Mouse (Mus musculus) B cell, adult 2 months (primary cell): ENCODE data around the gene Dusp18.

Experiments
- DNase-seq, 2 experiments: peaks; one replicate each; pipeline ENCODE4 v3.0.0; 2022

The Dusp18 gene

GRCm38 (mm10) chr11:3894406-3895281 lies at the start of gene Dusp18, which contains the start of gene 4921536K21Rik:
Gene Dusp18 (plus strand): TSS chr11:3895240.
Gene 4921536K21Rik (minus strand): TSS chr11:3895098.
- peak; percentile 97 to 98 for DNase-seq

DNA sequence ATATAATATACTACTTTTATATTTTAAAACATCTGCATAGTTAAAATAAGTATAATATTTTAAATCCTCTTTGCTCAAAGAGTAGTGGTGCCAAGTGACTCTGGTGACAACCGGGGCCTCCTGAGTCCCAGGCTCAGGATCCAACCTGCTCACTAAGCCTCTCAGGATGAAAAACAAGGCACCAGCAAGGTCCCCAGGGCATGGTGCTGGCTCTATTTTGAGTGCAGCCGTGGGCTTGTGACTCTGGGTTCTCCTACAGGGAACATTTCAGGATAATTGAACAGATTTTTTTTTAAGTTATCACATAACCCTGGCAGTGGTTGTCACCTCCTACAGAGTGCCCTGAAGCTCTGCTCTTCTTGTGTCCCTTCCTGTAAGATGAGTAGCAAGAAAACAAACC lies 48.7 kb upstream of the Dusp18 start:
- no peak for DNase-seq

GRCm38 (mm10) chr11:3849469-3850314 lies 45.3 kb upstream of the Dusp18 start:
- DNase-seq: no peak

GRCm38 (mm10) chr11:3850315-3850614 lies 44.8 kb upstream of the Dusp18 start:
- no peak for DNase-seq

- DNase-seq: no peak
These were observed 44.2 kb upstream of the Dusp18 start for GRCm38 (mm10) chr11:3850746-3851277.

DNA sequence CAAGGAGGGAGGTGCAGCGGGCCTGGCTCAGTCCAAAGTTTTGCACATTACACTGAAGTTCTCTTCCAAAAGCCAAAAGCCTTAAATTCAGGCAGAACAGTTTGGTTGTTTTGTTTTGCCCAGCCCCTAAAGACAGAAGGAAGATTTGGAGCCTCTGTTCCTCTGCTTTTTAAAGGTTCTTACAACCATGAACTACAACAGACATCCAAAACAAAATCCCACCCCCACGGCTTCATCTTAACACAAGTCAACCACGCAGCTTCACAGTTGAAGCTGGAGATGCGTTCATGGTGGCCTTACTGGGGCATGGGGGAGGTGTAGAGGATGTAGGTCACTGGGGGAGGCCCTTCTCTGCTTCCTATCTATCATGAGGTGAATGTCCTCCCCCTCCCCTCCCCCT lies 43.2 kb upstream of the Dusp18 start:
- no peak for DNase-seq

- DNase-seq: no peak
These were observed 42.0 kb upstream of the Dusp18 start for GRCm38 (mm10) chr11:3853031-3853430.

DNA sequence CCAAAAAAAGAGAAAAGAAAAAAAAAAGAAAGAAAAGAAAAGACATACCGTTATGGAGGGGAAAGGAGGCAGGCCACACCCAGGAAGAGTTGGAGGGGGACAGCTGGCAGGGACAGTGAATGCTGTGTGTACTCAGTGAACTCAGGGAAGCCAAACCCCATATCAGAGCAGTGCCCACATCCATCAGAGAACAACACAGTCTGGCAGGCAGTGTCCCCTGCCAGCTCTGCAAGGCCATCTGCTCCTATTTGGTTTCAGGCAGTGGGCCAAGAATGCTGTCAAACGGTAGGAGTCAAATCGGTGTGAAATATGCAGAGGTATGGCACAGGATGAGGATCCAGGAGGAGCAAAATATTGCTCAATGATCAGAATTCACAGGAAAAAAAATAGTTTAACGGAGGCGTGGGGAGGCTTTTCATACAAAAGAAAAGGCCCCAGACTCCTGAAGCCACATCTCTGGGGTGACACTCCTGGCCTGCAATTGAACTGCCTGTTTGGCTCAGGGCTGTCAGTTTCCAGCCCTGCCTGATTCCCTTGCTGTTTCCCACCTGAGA lies 41.5 kb upstream of the Dusp18 start:
- no peak for DNase-seq

- no peak for DNase-seq
These were observed 40.9 kb upstream of the Dusp18 start for GRCm38 (mm10) chr11:3854156-3854555.

DNA sequence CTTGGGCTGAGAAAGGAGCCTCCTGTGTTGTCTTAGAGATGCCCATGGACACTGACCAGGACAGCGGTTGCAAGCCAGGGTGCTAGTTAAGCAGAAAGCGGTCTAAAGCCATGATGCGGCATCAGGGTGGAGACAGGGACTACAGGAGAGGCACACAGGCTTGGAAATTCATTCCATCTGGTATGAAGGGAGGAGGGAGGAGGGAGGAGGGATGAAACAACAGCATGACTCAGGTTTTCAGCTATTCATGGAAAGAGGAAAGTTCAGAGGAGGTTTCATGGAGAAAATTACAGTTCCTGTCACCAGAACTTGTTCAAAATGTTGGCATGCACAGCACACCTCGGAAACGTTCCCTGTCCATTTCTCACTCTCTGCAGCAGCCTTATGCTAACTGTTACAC lies 39.2 kb upstream of the Dusp18 start:
- DNase-seq: no peak

- DNase-seq: no peak
These were observed 37.1 kb upstream of the Dusp18 start for GRCm38 (mm10) chr11:3857902-3858301.

DNA sequence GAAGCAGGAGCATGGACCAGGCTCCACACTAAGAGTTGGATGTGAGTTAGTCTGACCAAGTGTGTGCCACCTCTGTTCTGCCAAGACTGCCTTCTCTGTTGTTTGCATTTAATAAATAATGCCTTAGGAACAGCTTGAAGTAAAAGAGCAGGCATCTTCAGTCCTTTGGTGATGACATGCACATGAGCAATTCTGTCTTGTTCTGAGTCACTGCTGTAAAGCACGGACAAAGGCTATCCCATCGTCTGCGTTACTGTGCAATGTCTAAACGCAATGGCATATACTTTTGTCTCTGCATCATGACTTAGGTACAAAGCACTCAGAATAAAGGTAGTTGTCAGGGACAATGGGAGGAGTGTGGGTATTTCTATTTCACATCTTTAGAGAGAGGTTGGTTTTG lies 35.3 kb upstream of the Dusp18 start:
- DNase-seq: no peak

DNA sequence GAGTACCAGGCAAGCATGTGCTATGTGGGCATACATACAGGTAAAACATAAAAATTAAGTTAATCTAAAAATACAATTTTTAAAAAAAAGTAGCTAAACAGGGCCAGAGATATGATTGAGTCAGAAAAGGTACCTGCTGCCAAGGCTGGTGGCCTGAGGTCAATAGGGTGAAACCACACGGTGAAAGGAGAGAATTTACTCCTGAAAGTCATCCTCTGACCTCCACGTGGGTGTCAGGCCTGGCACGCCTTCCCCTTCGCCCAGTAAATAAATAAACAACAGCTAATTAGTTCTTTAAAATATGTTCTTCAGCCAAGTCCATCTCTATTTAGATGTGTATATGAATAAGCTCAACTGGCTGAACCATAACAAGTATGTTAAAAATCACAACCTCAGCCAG lies 34.7 kb upstream of the Dusp18 start:
- no peak for DNase-seq

DNA sequence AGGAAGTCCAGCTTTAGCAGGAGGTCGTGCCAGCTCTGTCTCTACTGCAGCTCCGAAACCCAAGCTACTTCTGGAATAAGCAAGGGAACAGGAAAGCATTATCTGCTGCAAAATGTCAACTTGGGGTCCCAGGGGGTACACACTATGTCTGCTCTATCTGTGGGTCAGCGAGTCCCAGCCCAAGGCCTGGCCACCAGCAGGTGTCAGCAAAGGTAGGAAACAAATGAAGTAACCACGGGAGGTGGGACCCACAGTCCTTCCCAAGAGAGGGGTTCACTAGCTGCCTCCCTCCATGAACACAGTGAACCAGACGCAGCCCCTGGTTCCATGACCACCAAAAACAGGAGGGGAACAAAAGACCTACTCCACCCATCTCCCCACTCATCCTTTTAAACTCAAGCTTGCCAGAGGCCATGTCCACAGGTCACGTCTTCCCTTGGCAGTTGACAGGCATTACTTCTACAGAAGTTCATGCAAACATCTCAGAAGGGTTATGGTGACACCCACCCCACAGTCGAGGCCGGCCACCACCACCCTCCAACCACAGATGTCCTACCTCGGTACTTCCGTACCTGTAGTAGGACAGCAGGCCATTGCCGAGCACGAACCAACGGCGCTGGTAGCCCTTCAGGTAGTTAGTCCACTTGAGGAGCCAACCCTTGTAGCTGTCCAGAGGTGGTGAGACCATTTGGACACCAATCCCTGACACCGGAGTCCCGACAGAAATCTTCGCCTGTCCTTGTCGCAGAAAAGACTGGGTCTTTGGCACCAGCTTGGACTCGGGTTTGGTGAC lies 32.2 kb upstream of the Dusp18 start:
- DNase-seq: no peak

DNA sequence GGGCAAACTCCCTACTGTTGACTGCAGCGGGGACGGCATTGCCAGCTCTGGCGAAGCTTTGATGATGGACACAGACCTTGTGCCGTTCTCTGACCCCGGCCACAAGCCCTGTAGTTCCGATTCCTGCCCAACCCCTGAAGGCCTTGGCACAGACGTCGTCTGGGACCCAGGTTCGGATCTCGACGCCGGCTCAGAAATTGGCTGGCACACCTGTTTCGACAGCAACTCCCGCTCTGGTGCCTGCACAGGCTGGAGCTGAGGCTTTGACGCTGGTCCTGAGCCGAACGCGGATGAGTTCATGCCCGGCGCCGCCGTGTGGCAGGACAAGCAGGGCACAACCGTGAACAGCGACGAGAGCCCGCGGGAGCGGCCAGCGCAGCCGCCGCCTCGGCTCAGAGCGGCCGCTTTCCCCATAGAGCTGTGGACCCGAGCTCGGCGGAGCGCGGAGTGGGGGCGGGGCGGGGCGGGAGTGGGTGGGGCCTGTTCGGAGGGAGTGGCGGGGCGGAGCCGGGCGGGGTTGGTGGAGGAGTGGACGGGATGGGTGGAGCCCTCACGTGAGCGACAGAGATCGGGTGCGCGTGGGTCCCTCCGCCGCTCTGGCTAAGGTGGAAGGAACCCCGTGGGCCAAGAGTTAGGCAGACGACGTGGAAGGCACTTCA lies 31.5 kb upstream of the Dusp18 start, which contains the start of gene Osbp2:
TSS of gene Osbp2 (minus strand) at position 450 of the 659 bp plus-strand sequence.
- peak; percentile 63 to 66 for DNase-seq

DNA sequence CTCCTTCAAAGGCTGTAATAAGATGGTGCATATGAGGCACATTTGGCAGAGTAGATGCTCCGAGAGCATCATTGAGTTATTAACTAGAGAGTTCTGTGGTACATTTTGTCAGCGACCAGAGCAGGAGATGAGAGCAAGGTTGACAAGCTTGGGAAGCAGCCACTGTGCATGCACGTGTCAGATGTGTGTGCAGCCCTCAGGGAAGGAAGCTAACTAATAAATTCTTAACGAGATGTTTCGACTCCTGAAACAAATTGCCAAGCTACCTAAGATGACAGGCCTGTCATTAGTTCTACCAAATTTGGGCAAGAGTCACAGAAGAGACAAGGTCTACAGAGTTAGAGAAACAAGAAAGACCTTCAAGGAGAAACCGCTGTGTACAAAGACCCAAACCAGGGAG lies 30.7 kb upstream of the Dusp18 start:
- no peak for DNase-seq

GRCm38 (mm10) chr11:3876419-3876818 lies 18.6 kb upstream of the Dusp18 start:
- DNase-seq: no peak

GRCm38 (mm10) chr11:3878660-3879059 lies 16.4 kb upstream of the Dusp18 start:
- no peak for DNase-seq

GRCm38 (mm10) chr11:3879836-3880235 lies 15.2 kb upstream of the Dusp18 start:
- peak; percentile 85 to 86 for DNase-seq

DNA sequence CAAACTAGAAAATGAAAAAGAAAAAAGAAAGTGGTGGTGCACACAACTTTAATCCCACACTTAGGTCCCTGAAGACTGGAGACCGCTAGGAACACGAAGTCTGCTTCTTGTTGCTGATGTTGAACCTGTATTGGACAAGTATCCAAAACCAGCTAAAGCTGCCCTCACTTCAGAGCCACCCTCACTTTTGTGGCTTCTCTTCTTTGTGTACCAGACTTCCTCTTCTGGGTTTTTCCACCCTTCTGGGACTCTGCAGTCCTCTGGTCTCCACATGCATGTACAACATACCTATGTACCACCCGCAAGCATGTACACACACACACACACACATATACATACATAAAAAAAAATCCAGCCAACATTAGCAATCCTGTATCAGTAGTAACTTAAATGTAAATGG lies 11.3 kb upstream of the Dusp18 start:
- no peak for DNase-seq

DNA sequence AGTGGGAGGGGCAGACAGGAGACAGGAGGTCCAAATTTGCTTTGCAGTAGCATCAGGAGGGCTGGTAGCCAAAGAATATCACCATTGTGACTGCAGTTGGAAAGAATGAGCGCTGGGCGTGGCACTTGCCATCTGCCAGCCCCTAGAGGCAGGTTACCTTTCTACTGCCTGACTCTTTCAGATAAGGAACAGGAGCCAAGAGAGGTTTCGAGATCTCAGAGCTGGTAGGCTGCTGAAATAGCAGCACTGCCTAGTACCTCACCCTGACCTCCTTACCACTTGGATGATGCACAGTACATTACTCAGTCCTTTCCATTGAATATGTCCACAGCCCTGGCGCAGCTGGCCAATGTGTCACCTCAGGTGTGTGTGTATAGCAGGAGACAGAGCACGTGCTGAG lies 7.7 kb upstream of the Dusp18 start:
- no peak for DNase-seq

DNA sequence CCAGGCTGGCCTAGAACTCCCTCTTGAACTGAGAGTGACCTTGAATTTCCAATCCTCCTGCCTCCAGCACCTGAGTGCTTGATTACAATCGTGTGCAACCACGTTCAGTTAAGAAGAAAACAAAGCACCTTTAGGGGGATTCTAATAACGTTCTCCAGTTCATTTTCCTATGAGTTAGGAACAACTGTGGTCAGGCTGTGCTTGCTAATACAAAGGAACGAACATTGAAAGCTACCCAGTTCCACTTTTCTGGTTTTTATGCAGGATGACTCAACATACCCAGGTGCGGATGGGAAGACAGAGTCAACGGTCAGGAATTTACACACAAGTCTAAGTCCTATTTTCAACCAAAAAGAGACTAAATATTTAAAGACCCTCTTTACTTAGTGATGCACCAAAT lies 1.1 kb upstream of the Dusp18 start:
- DNase-seq: no peak
